Mouse (Mus musculus): ENCODE data around the gene Tex11.
"Not testable (repeated sequence)": the region's sequence is repeated elsewhere in the genome, so short reads cannot be mapped to it uniquely, and the experiment has no call there.

Tex11 gene

DNA sequence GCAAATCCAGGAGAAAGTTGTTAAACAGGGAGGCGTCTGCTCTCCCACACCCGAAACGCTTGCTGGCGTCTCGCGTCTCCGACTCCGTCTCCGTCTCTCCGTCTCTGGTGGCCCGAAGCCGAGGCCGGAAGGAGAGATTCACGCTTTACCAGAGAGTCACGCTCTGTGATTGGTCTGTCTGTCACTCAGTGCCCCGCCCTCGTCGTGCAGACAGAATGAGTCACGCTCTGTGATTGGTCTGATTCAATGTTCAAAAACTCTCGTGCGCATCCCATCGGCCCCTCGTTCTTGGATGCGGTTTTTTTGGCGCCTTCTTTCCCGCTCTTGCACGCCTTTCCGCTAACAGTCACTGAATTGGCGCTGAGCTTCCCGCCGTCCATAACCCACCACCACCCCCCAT is at the start of gene Tex11:
Gene Tex11 (minus strand): TSS at position 127 of the 400 bp plus-strand sequence.
- DNase-seq = no peak

DNA sequence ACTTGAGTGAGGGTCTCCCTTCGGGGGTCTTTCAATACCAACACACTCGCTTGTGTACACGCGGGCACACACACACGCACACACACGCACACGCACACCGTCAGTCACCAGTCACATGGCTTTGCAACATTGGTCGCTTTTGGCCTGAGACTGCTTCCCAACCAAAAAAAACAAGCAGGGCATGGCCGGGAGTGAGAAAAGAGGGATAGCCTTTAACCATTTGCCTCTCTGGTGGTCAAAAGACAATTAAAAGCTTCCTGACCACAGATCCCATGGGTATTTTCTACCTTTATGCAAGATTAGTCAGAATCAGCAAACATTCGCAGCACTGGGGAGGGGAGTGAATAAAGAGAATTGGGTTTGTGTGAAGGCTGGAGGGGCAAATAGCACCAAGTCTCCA is 26.5 kb upstream of the Tex11 start, which contains the start of gene Slc7a3:
Gene Slc7a3 (minus strand): TSS at position 101 of the 400 bp plus-strand sequence.
- DNase-seq = no peak

DNA sequence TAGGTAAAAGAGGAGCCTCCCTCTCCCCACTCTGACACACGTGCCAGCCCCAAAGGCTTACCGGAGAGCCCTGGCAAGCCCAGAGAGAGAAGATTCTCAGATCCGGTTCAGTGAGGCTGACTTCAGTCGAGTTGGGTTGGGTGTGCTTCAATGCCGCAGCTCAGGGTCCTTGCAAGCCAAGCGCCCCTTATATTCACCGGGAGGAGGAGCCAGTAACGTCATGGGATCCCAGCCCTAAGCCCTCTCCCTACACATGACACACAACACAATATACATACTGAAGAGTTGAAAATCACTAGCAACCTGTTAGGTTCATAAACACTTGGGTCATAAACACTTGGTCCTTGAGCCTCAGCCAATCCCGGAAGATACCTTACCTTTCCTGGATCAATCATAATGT is 25.7 kb upstream of the Tex11 start:
- DNase-seq = not testable (repeated sequence)

DNA sequence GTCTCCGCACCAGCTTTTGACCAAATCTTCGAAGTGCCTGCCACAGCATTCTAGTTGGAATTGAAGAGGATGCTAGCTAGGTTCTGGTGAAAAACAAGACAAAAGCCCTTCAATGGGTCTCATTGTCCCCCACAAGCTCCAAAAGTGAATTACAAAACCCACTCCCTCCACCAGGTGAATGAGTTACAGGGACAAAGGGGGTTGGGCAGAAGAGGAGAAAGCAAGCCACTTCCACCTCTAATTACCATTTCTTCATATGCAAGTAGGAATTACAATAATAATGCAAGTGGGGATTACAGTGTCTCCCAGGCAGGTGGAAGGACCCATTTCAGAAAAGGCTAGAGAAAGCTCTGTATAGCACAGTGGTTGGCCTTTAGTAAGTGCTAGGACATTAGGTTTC is 24.7 kb upstream of the Tex11 start:
- DNase-seq = no peak

DNA sequence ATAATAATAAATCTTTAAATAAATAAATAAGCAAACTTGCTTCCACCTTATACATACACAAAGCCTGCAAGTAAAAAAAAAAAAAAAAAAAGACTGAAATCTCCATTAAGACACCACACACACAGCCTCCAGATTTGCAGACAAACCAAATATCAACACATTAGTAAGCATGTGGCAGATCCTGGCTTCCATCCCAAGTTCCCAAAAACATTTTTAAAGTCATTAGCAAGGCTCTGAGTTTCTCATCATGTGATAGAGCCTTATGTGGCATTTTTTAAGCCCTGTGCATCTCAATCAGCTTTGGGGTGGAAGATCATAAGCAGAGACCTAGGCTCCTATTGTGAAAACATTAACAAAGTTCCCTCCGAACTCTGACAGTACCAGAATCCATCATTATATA is 5.8 kb upstream of the Tex11 start:
- no peak for DNase-seq

DNA sequence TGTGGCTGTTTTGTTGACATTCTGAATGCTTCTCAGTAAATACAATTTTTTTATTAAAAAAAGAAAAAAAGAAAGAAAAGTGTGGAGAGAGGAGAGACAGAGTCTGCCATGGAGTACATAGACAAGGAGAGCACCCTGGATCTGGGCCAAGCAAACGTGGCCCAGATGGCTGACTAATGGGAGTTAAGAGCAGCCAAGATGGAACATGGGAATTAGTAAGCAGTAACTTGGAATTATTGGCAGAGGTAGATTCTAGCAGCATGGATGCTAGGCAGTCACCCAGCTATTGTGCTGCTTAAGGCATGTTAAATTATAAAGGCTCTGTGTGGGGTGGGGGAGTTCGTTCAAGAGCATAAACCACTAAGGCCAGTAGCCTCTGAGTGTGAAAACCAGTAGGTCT is 4.0 kb upstream of the Tex11 start:
- no peak for DNase-seq

DNA sequence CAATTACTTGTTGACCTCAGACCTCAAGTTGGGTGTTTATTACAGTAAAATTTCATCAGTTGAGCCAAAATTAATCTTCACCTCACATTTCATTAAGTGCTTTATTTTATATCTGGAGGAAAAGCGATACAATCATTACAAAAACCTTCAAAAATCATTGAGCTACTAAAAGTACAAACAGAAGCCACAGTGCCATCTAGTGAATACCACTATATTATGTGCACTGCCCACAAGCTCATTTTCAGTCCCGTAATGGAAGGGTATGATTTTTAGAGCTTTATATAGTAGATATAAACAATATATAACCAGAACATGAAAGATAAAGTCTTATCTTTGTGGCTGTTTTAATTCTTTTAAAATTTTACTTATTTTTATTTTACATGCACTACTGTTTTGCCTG is 115.8 kb downstream of the Tex11 start:
- no peak for DNase-seq

DNA sequence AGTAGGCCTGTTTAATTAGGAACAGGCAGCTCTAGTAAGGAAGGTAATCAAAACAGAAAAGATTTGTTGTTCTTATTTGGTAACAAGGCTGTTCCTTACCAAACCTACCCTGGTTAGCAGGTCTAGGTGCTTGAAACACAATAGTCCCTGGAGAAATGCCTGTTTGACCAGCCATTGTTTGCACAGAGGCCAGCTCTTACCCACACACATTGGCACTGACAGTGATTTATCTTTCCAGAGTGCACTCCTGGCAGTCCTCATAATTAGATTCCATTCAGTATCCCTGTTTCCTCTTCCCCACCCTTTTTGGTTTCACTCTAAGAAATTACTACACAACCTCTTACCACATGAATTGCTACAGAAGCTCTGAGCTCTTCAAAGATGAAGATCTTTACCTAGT is 220.3 kb downstream of the Tex11 start:
- DNase-seq = no peak

DNA sequence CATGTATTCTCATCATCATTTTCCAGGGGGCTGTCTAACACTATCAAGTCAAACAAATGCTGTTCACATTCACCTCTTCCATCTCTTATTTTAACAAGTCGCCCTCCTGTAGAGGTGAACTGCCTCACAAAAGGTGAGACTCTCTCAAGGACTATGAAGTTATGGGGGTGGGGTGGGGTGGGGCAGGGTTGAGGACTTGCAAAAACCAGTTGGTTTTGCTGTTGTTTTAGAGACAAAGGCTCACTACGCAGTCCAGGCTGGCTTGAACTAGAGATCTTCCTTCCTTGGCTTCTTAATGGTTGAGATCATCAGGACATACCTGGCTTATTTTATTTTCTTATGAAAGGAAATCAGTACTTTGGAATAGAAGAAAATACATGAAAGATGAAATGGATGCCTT is 226.7 kb downstream of the Tex11 start:
- DNase-seq = no peak

DNA sequence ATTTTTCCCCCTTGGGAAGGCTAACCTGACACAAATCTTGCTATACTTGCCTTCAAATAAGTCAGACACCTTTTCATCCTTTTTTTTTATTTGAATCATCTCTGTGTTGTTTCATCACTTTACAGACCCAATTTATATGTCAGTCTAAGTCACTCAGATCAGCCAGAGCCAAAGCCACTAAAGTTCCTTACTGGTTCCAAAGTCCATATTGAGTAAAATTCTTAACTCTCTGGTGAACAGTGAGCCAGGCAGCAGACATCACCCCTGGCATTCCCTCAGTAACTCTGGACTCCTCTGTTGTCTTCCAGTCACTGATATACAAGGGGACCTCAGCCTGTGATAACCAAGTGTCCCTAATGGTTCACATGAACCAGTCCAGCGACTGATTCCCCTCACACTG is 233.9 kb downstream of the Tex11 start:
- DNase-seq = no peak

DNA sequence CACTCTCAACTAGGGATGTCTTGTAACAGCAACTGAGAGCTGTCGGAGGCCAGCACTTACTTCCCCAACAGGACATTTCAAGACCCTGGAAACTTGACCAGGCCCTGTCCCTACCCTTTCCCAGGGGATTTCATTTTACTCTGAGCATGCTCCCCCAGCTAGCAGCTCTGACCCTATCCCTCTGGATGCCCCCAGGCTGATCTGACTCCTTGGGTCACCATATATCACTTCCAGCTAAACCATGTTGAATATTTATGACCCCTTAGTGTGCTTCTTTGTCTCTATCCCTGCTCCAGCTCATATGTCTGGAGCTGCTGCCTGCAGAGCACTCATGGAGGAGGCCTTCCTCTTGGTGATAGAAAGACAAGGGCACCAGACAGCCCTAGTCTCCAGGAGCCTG is 238.3 kb downstream of the Tex11 start:
- DNase-seq = no peak

DNA sequence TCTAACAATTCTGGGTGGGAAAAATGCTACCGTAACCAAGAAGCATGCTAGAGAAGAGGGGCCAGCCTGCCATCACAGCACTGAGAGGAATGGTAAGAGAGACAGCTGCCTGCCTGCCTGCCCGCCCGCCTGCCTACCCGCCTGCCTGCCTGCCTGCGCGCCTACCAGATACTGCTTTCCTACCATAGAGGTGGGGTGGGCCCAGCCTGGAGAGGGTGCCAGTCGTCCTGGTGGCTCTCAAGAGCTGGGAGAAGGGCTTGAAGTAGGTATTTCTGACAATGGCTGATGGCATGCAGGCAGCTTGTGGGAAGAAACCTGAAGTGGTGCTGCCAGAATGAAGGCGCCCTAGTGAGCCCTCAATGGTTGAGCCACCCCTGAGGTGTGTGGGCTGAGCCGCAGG is 240.8 kb downstream of the Tex11 start:
- DNase-seq = no peak

DNA sequence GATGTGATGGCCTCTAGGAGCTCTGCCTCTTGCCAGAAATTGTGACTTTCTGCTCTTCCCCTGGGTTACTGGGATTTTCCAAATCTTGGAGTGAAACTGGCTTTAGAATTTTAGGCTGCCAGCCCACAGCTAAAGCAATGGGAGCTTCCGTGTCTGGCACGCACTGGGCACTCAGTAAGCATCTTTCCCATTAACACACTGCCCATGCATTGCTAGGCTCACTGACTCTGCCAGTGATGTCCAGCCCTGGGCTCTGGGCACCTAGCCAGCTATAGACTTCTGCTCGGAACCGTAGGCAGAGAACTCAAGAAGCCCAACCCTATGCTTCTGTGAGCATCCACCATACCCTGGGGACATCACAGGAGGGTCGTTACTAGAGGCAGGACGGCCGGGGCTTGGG is 243.7 kb downstream of the Tex11 start:
- DNase-seq = no peak

DNA sequence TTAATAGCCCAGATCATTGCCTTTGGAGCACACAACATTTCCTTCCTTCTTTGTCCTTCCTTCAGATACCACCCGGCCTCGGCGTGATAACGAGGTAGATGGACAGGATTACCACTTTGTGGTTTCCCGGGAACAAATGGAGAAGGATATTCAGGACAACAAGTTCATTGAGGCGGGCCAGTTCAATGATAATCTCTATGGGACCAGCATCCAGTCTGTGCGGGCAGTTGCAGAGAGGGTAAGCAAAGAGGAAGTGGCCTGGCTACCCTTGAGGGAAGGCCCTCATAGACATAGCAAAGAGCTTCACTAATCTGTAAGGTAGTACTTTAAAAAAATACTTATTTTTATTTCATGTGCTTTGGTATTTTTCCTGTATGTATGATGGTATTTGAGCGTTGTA is 245.3 kb downstream of the Tex11 start:
- no peak for DNase-seq

DNA sequence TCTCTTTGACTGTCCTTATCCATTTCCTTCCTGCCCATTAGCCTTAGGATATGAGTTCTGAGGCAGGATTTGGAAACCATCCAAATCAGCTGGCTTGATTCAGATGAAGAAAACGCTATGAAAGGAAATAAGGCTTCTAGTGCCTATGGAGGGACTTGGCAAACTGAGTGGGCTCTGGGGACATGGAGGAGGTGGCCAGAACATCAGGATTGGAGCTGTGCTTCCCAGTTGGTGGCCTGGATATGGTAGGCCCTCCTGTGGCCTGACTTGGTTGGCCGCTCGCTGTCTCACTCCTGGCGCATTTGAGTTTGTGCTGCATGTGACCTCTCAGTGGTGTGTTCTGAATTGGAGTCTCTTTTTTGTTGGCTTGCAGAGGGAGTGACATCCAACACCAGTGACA is 248.3 kb downstream of the Tex11 start:
- DNase-seq = no peak

DNA sequence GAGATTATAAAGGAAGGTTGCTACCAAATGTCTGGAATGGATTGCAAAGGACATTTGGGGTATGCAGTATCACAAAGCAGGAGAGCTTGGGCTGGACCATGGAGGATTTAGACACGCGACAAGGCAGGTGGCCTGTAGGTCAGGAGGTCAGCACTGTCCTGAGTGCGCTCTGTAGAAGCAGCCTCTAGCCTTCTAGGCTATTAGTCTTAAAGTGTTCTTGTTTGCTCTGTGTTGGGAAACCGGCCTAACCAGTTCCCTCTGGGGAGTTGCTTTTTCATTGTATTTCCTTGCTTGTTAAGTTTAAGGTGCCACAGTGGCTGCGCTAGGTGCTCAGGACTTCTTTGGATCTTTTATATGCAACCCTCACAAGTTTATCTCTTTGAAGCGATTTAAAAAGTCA is 257.4 kb downstream of the Tex11 start:
- DNase-seq = no peak

DNA sequence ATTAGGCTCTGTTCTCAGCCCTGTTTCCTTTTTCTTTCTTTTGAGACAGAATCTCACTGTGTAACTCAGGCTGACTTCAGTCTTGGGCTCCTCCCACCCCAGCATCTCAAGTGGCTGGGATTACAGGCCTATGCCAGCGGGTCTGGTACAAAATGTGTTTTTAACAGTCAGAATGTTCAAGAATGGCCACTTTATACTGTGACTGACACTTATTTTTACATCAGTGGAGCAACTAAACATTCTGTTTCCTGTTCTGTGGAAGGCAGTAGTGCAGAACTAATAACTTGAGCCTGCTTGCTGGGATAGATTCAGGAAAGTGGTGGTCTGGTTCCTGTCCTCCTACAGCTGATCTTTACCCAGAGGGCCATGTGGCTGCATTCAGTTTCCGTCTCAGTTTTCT is 258.8 kb downstream of the Tex11 start:
- DNase-seq = no peak

DNA sequence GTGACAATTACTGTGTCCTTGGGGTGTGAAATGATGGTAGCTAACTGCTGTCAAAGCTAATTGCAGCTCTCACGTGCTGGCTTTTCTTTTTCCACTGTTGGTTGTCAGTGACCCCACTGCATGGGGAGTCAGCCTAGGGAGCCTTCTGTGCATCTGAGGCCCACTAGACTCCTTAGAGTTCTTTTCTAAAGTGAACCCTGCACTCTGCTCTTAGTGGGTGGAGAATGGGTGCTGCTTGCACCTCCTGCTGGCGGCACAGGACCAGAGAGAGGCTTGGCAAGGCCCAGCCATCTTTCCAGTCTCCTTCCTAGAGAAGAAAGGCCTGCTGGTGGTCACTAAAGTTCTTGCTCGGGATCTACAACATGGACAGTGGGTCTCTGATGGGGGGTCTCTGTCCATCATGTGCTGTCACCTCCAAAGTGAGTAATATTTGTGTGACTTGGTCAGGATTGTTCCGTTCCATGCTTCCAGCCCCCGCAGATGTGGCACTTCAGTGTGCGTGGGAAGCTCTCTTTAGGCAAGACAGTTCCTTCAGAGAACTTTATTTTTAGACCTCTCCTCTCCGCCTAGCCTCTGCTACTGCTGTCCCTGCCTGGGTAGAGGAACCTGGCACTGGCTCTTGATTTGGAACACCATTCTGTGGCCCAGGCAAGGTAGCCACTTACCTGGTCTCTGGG is 261.5 kb downstream of the Tex11 start:
- DNase-seq = no peak

DNA sequence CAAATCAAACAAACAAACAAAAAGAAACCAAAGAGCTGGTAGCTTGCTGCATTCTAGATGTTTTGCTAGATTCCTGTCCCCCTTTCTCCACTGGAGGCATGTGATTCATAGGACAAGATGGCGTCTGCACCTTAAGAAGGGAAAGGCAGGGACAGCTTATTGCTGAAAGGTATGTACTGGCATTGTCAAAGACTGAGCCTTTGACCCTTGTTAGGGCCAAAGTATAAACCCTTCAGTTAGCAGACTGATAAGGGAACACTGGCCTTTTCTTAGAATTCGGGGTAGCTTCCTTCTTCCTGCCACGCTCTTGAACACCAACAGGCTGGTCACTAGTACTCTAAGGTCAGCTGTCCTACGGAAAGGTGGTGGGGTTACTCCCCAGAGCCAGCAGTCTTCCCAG is 262.1 kb downstream of the Tex11 start:
- no peak for DNase-seq

DNA sequence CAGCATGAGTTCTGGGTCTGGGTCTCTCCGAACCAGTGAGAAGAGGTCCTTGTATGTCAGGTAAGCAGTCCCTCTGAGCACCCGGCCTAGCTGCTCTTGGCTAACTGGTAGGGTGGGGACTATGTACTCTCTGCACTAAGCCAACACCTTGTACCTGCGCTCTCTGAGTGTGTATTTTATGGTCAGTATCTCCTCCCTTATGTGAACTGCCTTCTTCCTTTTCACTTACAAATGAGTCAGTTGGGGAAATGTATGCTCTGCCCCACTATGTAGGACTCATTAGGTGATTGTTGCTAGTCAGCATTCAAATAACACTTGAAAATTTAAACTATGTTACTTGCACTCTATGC is 262.8 kb downstream of the Tex11 start:
- no peak for DNase-seq

DNA sequence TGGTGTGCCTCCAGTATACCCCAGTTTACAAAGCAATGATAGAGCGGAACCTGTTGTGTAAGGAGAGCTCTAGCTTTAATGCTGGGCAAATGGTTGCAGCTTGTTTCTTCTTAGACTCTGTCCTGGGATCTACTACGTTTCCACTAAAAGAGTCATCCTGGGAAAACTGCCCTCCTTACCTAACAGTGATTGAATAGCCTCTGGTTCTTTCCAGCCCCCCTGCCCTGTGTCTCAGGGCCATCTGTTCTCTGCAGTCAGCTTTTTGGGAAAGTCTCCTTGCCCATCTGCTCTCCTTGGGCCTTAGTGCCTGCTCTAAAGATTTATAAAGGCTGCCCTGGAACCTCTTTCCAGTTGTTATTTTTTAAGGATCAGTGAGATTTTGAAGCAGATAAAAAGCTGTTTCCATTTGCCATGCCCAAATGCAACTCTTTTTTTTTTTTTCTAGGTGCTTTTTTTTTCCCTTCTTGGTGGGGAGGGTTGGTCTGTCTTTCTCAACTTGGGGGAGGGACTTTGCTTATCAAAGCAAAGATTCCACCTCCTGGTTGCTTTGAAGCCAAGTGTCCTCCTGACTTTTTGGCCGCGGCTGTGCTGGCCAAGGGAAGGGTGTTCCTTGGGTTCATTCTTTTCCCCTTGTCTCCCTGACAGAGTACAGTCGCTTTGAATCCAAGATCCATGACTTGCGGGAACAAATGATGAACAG is 263.3 kb downstream of the Tex11 start:
- DNase-seq = no peak

DNA sequence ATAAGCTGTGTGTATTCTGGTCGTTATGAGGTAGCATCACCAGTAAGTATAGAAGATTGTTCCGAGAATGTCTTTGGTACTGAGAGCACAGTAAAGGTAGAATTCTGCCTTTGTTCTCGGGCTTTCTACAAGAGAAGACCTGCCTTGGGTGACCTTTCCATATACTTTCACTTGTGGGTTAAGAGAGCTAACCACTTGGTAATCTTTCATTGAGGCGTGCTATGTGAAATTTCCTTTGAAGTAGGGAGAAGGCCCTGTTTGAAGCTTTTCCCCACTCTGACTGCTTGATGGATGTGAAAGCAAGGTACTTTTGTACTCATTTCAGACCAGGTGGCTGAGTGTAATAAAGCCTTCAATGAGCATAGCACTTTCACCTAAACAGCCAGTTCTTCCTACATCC is 270.1 kb downstream of the Tex11 start:
- DNase-seq = no peak
